Mouse (Mus musculus): ENCODE measurements around the gene Wnt11. TPM values are rescaled to one million over a fixed set of nuclear protein-coding genes. Genes with fewer than 3 reads are reported as not detected.

Wnt11 gene
- polyA plus RNA-seq, 1 experiment from 2014 or later, result 3.6 TPM

GRCm38 (mm10) chr7:98869070-98869469, 34.2 kb downstream of the Wnt11 start:
- no peak overlapping the region for H3K27ac ChIP-seq
- H3K9me3 ChIP-seq (replicated peaks), result no peaks in the 10 kb centered on the region
- WGBS (ENCODE audit: insufficient replicate concordance), result 29% methylated on average over 3 of the region's 3 CpGs

GRCm38 (mm10) chr7:98870791-98871190, 35.9 kb downstream of the Wnt11 start:
- Histone ChIP-seq H3K4me3 (no peak overlapping the region), H3K36me3 (no peaks in the 10 kb centered on the region), H3K4me2 (no peak overlapping the region), H3K4me1 (peaks cover 25% of the 10 kb centered on the region), H3K27ac (no peak overlapping the region), H3K9ac (no peak overlapping the region), H3K27me3 (replicated peaks) (peaks cover 34% of the 10 kb centered on the region), H3K9me3 (replicated peaks) (no peaks in the 10 kb centered on the region)
- no peak for ATAC-seq
- 38% methylated on average over 12 of the region's 12 CpGs for WGBS (ENCODE audit: insufficient replicate concordance)

More at GRCm38 (mm10) chr7:98869070-98869469, 34.2 kb downstream of the Wnt11 start:
- no peaks in the 10 kb centered on the region for H3K36me3 ChIP-seq
- H3K9ac ChIP-seq, result no peak overlapping the region
- H3K4me2 ChIP-seq, result no peak overlapping the region
- no peak overlapping the region for H3K4me3 ChIP-seq
- no peak for ATAC-seq
- H3K27me3 ChIP-seq (replicated peaks), result peaks cover 38% of the 10 kb centered on the region
- peaks cover 18% of the 10 kb centered on the region for H3K4me1 ChIP-seq

DNA sequence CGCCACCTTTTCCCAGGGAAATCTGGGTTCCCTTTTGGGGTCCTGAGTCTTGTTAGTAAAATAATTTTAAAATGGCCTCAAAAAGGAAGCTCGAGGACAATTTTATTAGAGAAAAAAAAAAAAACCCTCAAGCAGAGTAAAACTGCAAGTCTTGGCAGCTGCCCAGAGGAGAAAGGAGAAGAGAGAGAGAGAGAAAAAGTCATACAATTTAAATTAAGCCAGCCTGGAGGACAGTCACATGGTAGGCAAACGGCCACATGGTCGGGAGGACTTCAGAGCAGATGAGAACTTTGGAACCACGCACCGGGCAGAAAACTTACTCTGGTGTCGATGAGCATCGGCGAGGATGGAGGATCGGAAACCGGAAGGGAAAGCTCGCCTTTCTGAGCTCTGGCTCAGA, 37.0 kb downstream of the Wnt11 start:
- H3K4me1 ChIP-seq, result peaks cover 25% of the 10 kb centered on the region
- no peak overlapping the region for H3K4me2 ChIP-seq
- no peaks in the 10 kb centered on the region for H3K36me3 ChIP-seq
- H3K27me3 ChIP-seq (replicated peaks), result peaks cover 38% of the 10 kb centered on the region
- ATAC-seq, result no peak
- H3K9ac ChIP-seq, result no peak overlapping the region
- no peaks in the 10 kb centered on the region for H3K9me3 ChIP-seq (replicated peaks)
- H3K4me3 ChIP-seq, result no peak overlapping the region
- WGBS (ENCODE audit: insufficient replicate concordance), result 59% methylated on average over 12 of the region's 12 CpGs
- H3K27ac ChIP-seq, result no peak overlapping the region

- WGBS (ENCODE audit: insufficient replicate concordance), result 78% methylated on average over 12 of the region's 12 CpGs
- no peaks in the 10 kb centered on the region for H3K36me3 ChIP-seq
- peaks cover 10% of the 10 kb centered on the region; the same call in 1 of the 2 replicates for H3K4me1 ChIP-seq
- H3K27ac ChIP-seq, result no peak overlapping the region
- ATAC-seq, result no peak
- no peak overlapping the region for H3K9ac ChIP-seq
- H3K4me2 ChIP-seq, result no peak overlapping the region
- H3K4me3 ChIP-seq, result no peak overlapping the region
- no peaks in the 10 kb centered on the region for H3K9me3 ChIP-seq (replicated peaks)
- peaks cover 35% of the 10 kb centered on the region for H3K27me3 ChIP-seq (replicated peaks)
Measured at GRCm38 (mm10) chr7:98873316-98873715, 38.4 kb downstream of the Wnt11 start.

- no peaks in the 10 kb centered on the region for H3K36me3 ChIP-seq
- no peak overlapping the region for H3K4me2 ChIP-seq
- no peak overlapping the region for H3K4me3 ChIP-seq
- H3K27ac ChIP-seq, result no peak overlapping the region
- H3K9me3 ChIP-seq (replicated peaks), result no peaks in the 10 kb centered on the region
- H3K27me3 ChIP-seq (replicated peaks), result peaks cover 28% of the 10 kb centered on the region
- no peak overlapping the region for H3K9ac ChIP-seq
- H3K4me1 ChIP-seq, result peaks cover 7% of the 10 kb centered on the region; the same call in 1 of the 2 replicates
- 67% methylated on average over 6 of the region's 6 CpGs for WGBS (ENCODE audit: insufficient replicate concordance)
- ATAC-seq, result peak; percentile 18; the same call in 1 of the 2 replicates
Measured at GRCm38 (mm10) chr7:98874411-98874951, 39.6 kb downstream of the Wnt11 start.

GRCm38 (mm10) chr7:98875390-98875990, 40.6 kb downstream of the Wnt11 start:
- no peak overlapping the region for H3K27ac ChIP-seq
- H3K4me3 ChIP-seq, result no peak overlapping the region
- no peaks in the 10 kb centered on the region for H3K36me3 ChIP-seq
- H3K9me3 ChIP-seq (replicated peaks), result no peaks in the 10 kb centered on the region
- peaks cover 7% of the 10 kb centered on the region; the same call in 1 of the 2 replicates for H3K4me1 ChIP-seq
- WGBS (ENCODE audit: insufficient replicate concordance), result 41% methylated on average over 13 of the region's 13 CpGs
- H3K4me2 ChIP-seq, result no peak overlapping the region
- H3K27me3 ChIP-seq (replicated peaks), result peaks cover 21% of the 10 kb centered on the region
- no peak overlapping the region for H3K9ac ChIP-seq
- no peak for ATAC-seq

GRCm38 (mm10) chr7:98876119-98876518, 41.2 kb downstream of the Wnt11 start:
- Histone ChIP-seq H3K36me3 (no peaks in the 10 kb centered on the region), H3K9ac (no peak overlapping the region), H3K27me3 (replicated peaks) (peaks cover 15% of the 10 kb centered on the region), H3K4me3 (no peak overlapping the region), H3K4me2 (no peak overlapping the region), H3K9me3 (replicated peaks) (no peaks in the 10 kb centered on the region), H3K4me1 (peaks cover 7% of the 10 kb centered on the region; the same call in 1 of the 2 replicates), H3K27ac (no peak overlapping the region)
- 43% methylated on average over 13 of the region's 13 CpGs for WGBS (ENCODE audit: insufficient replicate concordance)
- ATAC-seq, result no peak

GRCm38 (mm10) chr7:98879176-98879575, 44.3 kb downstream of the Wnt11 start:
- 85% methylated on average over 2 of the region's 2 CpGs for WGBS (ENCODE audit: insufficient replicate concordance)
- H3K4me1 ChIP-seq, result peaks cover 7% of the 10 kb centered on the region; the same call in 1 of the 2 replicates
- no peak for ATAC-seq
- H3K9me3 ChIP-seq (replicated peaks), result no peaks in the 10 kb centered on the region
- H3K27ac ChIP-seq, result no peak overlapping the region
- H3K4me2 ChIP-seq, result no peak overlapping the region
- H3K27me3 ChIP-seq (replicated peaks), result peaks cover 7% of the 10 kb centered on the region
- H3K4me3 ChIP-seq, result no peak overlapping the region
- no peaks in the 10 kb centered on the region for H3K36me3 ChIP-seq
- H3K9ac ChIP-seq, result no peak overlapping the region

GRCm38 (mm10) chr7:98881887-98882286, 47.0 kb downstream of the Wnt11 start:
- Histone ChIP-seq H3K4me1 (no peaks in the 10 kb centered on the region), H3K9ac (no peak overlapping the region), H3K4me2 (no peak overlapping the region), H3K27ac (no peak overlapping the region), H3K9me3 (replicated peaks) (no peaks in the 10 kb centered on the region), H3K4me3 (no peak overlapping the region), H3K27me3 (replicated peaks) (0 out of 2 replicates have a peak, but pooled peaks cover 3% of the 10 kb centered on the region), H3K36me3 (no peaks in the 10 kb centered on the region)
- WGBS (ENCODE audit: insufficient replicate concordance), result 58% methylated on average over 4 of the region's 4 CpGs
- ATAC-seq, result no peak

- H3K27ac ChIP-seq, result no peak overlapping the region
- WGBS (ENCODE audit: insufficient replicate concordance), result 79% methylated on average over 22 of the region's 22 CpGs
- H3K4me3 ChIP-seq, result no peak overlapping the region
- no peak overlapping the region for H3K9ac ChIP-seq
- ATAC-seq, result no peak
- H3K4me2 ChIP-seq, result no peak overlapping the region
- no peaks in the 10 kb centered on the region for H3K9me3 ChIP-seq (replicated peaks)
- H3K4me1 ChIP-seq, result 0 out of 2 replicates have a peak, but pooled peaks cover 5% of the 10 kb centered on the region
- peaks cover 8% of the 10 kb centered on the region for H3K36me3 ChIP-seq
- H3K27me3 ChIP-seq (replicated peaks), result no peaks in the 10 kb centered on the region
Measured at GRCm38 (mm10) chr7:98887811-98888261, 52.9 kb downstream of the Wnt11 start.

- H3K4me3 ChIP-seq, result no peak overlapping the region
- H3K4me2 ChIP-seq, result no peak overlapping the region
- ATAC-seq, result no peak
- H3K4me1 ChIP-seq, result peaks cover 9% of the 10 kb centered on the region; the same call in 1 of the 2 replicates
- no peaks in the 10 kb centered on the region for H3K27me3 ChIP-seq (replicated peaks)
- no peaks in the 10 kb centered on the region for H3K9me3 ChIP-seq (replicated peaks)
- peaks cover 8% of the 10 kb centered on the region for H3K36me3 ChIP-seq
- H3K9ac ChIP-seq, result no peak overlapping the region
- 69% methylated on average over 5 of the region's 5 CpGs for WGBS (ENCODE audit: insufficient replicate concordance)
- no peak overlapping the region for H3K27ac ChIP-seq
Measured at GRCm38 (mm10) chr7:98888810-98889209, 53.9 kb downstream of the Wnt11 start.

- Histone ChIP-seq H3K4me3 (no peak overlapping the region), H3K36me3 (peaks cover 8% of the 10 kb centered on the region), H3K27ac (no peak overlapping the region), H3K4me2 (no peak overlapping the region), H3K4me1 (peaks cover 13% of the 10 kb centered on the region), H3K9ac (no peak overlapping the region), H3K27me3 (replicated peaks) (no peaks in the 10 kb centered on the region), H3K9me3 (replicated peaks) (no peaks in the 10 kb centered on the region)
- 69% methylated on average over 7 of the region's 7 CpGs for WGBS (ENCODE audit: insufficient replicate concordance)
- no peak for ATAC-seq
Measured at GRCm38 (mm10) chr7:98889211-98889610, 54.3 kb downstream of the Wnt11 start.
